Mouse (Mus musculus) liver, adult 2 months (tissue): Measurements from ENCODE around the gene Lekr1.

Experiments used
- CTCF ChIP-seq: fragments of 200-500 bp; IDR thresholded peaks from 2 replicates; pipeline ENCODE4 v1.5.1; 2011; ENCODE audit warnings: low read depth, low read length, control low read depth
- POLR2A ChIP-seq: fragments of 200-500 bp; IDR thresholded peaks from 2 replicates; pipeline ENCODE4 v1.6.1; 2011; ENCODE audit warnings: low read length, control low read depth; ENCODE audit not compliant: insufficient read depth; ENCODE audit errors: extremely low read depth

DNA sequence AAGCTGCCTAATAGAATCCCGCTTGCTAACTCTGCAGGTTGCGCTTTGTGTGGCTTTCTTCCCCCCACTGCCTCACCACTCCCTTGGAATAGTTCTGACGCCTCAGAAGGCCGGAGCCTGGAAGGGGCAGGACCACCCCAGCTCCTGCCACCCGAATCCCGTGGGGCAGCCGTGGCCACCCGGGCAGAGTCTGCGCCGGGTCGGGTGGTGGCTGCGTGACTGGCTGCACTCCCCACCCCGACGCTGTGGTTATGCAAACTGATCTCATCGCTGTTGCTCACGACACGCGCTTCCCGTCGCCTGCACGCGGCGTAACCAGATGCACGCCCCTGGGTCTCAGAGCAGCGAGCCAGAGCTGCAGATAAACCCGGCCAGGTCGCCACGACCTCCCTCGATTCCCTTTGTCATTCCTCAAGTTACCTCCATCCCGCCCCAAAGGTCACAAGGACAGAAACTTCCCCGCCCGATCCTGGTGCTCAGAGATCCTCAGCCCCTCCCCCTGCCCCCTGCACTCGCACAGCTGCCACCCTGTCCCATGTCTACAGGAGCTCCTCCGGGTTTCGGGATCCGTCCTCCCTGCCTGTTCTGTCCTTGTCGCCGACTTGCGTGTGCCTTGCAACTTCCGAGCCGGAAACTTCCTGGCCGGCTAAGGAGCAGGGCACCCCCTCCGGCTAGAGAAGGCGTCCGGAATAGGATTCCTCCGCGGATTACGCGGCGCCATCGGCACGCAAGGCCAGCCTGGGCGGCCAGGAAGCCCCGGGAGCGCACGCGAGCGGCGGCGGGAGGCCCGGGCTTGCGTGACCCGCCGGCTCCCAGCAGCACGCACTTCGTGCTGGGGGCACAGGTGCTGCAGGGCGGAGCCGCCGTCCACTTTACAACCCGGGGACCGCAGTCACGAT is 7.1 kb upstream of the Lekr1 start:
- TF ChIP-seq CTCF (no peak), POLR2A (0 out of 2 replicates have a peak, but pooled peaks have one; percentile 29)
